Mouse (Mus musculus): ENCODE results near the gene Olfr1061. TPM values are rescaled to one million over a fixed set of nuclear protein-coding genes. Genes with fewer than 3 reads are reported as not detected.

Gene Olfr1061
- polyA plus RNA-seq, 1 experiment from 2014 or later: not detected

Other genes starting within 250 kb of the Olfr1061 start
- gene Olfr1043, start 246.5 kb downstream of the Olfr1061 start, polyA plus RNA-seq (2015; fragmentation: Nextera tagmentation; extraction: Ambion mirVana): not detected in 2 replicates
- gene Olfr1044, start 236.2 kb downstream of the Olfr1061 start, polyA plus RNA-seq (2015; fragmentation: Nextera tagmentation; extraction: Ambion mirVana): not detected in 2 replicates
- gene Olfr52, start 228.4 kb downstream of the Olfr1061 start, polyA plus RNA-seq (2015; fragmentation: Nextera tagmentation; extraction: Ambion mirVana): not detected in 2 replicates
- not detected in 2 replicates for gene Olfr1045, start 211.0 kb downstream of the Olfr1061 start, polyA plus RNA-seq (2015; fragmentation: Nextera tagmentation; extraction: Ambion mirVana)
- not detected in 2 replicates for gene Olfr1046, start 194.7 kb downstream of the Olfr1061 start, polyA plus RNA-seq (2015; fragmentation: Nextera tagmentation; extraction: Ambion mirVana)
- not detected in 2 replicates for gene Olfr1047, start 182.6 kb downstream of the Olfr1061 start, polyA plus RNA-seq (2015; fragmentation: Nextera tagmentation; extraction: Ambion mirVana)
- gene Olfr1048, start 173.8 kb downstream of the Olfr1061 start, polyA plus RNA-seq (2015; fragmentation: Nextera tagmentation; extraction: Ambion mirVana): not detected in 2 replicates
- gene Olfr1049, start 155.7 kb downstream of the Olfr1061 start, polyA plus RNA-seq (2015; fragmentation: Nextera tagmentation; extraction: Ambion mirVana): not detected in 2 replicates
- not detected in 2 replicates for gene Olfr1051, start 135.0 kb downstream of the Olfr1061 start, polyA plus RNA-seq (2015; fragmentation: Nextera tagmentation; extraction: Ambion mirVana)
- gene Olfr1052, start 121.6 kb downstream of the Olfr1061 start, polyA plus RNA-seq (2015; fragmentation: Nextera tagmentation; extraction: Ambion mirVana): not detected in 2 replicates
- not detected in 2 replicates for gene Olfr1053, start 98.8 kb downstream of the Olfr1061 start, polyA plus RNA-seq (2015; fragmentation: Nextera tagmentation; extraction: Ambion mirVana)
- gene Olfr1054, start 78.6 kb downstream of the Olfr1061 start, polyA plus RNA-seq (2015; fragmentation: Nextera tagmentation; extraction: Ambion mirVana): not detected in 2 replicates
- gene Olfr1055, start 63.8 kb downstream of the Olfr1061 start, polyA plus RNA-seq (2015; fragmentation: Nextera tagmentation; extraction: Ambion mirVana): not detected in 2 replicates
- not detected in 2 replicates for gene Olfr1056, start 51.6 kb downstream of the Olfr1061 start, polyA plus RNA-seq (2015; fragmentation: Nextera tagmentation; extraction: Ambion mirVana)
- gene Olfr1057, start 35.7 kb downstream of the Olfr1061 start, polyA plus RNA-seq (2015; fragmentation: Nextera tagmentation; extraction: Ambion mirVana): not detected in 2 replicates
- not detected in 2 replicates for gene Olfr1058, start 25.5 kb downstream of the Olfr1061 start, polyA plus RNA-seq (2015; fragmentation: Nextera tagmentation; extraction: Ambion mirVana)
- gene Olfr1062, start 12.7 kb upstream of the Olfr1061 start, polyA plus RNA-seq (2015; fragmentation: Nextera tagmentation; extraction: Ambion mirVana): not detected in 2 replicates
- not detected in 2 replicates for gene Olfr1065, start 36.5 kb upstream of the Olfr1061 start, polyA plus RNA-seq (2015; fragmentation: Nextera tagmentation; extraction: Ambion mirVana)
- gene Olfr1066, start 42.2 kb upstream of the Olfr1061 start, polyA plus RNA-seq (2015; fragmentation: Nextera tagmentation; extraction: Ambion mirVana): not detected in 2 replicates
- gene Olfr228, start 73.3 kb upstream of the Olfr1061 start, polyA plus RNA-seq (2015; fragmentation: Nextera tagmentation; extraction: Ambion mirVana): not detected in 2 replicates
- gene Olfr1076, start 94.4 kb upstream of the Olfr1061 start, polyA plus RNA-seq (2015; fragmentation: Nextera tagmentation; extraction: Ambion mirVana): not detected in 2 replicates
- not detected in 2 replicates for gene Olfr1079, start 128.4 kb upstream of the Olfr1061 start, polyA plus RNA-seq (2015; fragmentation: Nextera tagmentation; extraction: Ambion mirVana)
- not detected in 2 replicates for gene Olfr1080, start 144.2 kb upstream of the Olfr1061 start, polyA plus RNA-seq (2015; fragmentation: Nextera tagmentation; extraction: Ambion mirVana)
- gene Olfr1082, start 184.9 kb upstream of the Olfr1061 start, polyA plus RNA-seq (2015; fragmentation: Nextera tagmentation; extraction: Ambion mirVana): not detected in 2 replicates
- not detected in 2 replicates for gene Olfr1084, start 225.7 kb upstream of the Olfr1061 start, polyA plus RNA-seq (2015; fragmentation: Nextera tagmentation; extraction: Ambion mirVana)
- not detected in 2 replicates for gene Olfr1085, start 248.0 kb upstream of the Olfr1061 start, polyA plus RNA-seq (2015; fragmentation: Nextera tagmentation; extraction: Ambion mirVana)